Mouse (Mus musculus) megakaryocyte, embryonic 14.5 days (primary cell): ENCODE data around the gene Abcb7. TPM values are rescaled to one million over a fixed set of nuclear protein-coding genes. Genes with fewer than 3 reads are reported as not detected.
"Not testable (repeated sequence)": the region's sequence is repeated elsewhere in the genome, so short reads cannot be mapped to it uniquely, and the experiment has no call there.

Experiments used
- H3K27me3 ChIP-seq: replicated peaks from 2 replicates; pipeline ENCODE3; 2012; ENCODE audit warnings: inconsistent platforms
- H3K36me3 ChIP-seq: replicated peaks from 2 replicates; pipeline ENCODE3; 2012; ENCODE audit warnings: low read length, inconsistent platforms, mixed read lengths
- H3K4me1 ChIP-seq: 2 replicates; pipeline ENCODE4 v1.6.1; 2012; ENCODE audit warnings: inconsistent platforms
- H3K4me3 ChIP-seq: replicated peaks from 2 replicates; pipeline ENCODE3; 2012; ENCODE audit warnings: moderate library complexity, mild to moderate bottlenecking, inconsistent platforms
- H3K9me3 ChIP-seq: 2 replicates; pipeline ENCODE4 v1.6.1; 2012; ENCODE audit warnings: inconsistent platforms
- FLI1 ChIP-seq: IDR thresholded peaks from 2 replicates; pipeline ENCODE4 v1.6.1; 2012; ENCODE audit warnings: low read length, inconsistent platforms, mixed read lengths
- GATA1 ChIP-seq: IDR thresholded peaks from 3 replicates; pipeline ENCODE4 v1.6.1; 2012; ENCODE audit warnings: mixed read lengths, low read length, inconsistent platforms, borderline replicate concordance
- polyA plus RNA-seq: library from polyadenylated mRNA; stranded (reverse); fragments of >175 nt; gene quantifications from 2 replicates; pipeline ENCODE4 v1.2.3, GENCODE M21; 2012; ENCODE audit warnings: low replicate concordance; ENCODE audit not compliant: insufficient read depth

The Abcb7 gene
- polyA plus RNA-seq, 1 experiment: 3.7 TPM

DNA sequence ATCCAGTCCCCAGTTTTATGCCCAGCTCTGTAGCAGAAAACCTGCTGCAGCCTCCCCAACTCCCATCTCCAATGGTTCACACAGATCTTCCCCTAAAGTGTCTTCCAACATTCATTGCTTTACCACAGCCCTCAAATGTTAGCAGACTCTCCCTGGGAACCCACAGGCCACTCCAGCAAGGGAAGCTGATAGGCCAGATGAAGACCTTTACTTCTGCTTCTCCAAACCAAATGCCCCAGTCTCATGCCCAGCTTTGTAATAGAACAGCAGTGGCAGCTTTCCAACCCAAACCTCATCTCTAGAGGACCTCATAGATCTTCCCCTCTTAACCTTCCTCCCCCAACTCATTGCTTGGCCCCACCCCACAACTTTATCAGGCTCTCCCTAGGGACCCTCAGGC lies 54.0 kb downstream of the Abcb7 start:
- no peaks in the 10 kb centered on the region for H3K36me3 ChIP-seq
- TF ChIP-seq GATA1 (no peak), FLI1 (no peak)
- H3K27me3 ChIP-seq: peaks cover 3% of the 10 kb centered on the region
- H3K4me3 ChIP-seq: no peak overlapping the region
- H3K9me3 ChIP-seq: no peaks in the 10 kb centered on the region
- H3K4me1 ChIP-seq: peaks cover 10% of the 10 kb centered on the region

DNA sequence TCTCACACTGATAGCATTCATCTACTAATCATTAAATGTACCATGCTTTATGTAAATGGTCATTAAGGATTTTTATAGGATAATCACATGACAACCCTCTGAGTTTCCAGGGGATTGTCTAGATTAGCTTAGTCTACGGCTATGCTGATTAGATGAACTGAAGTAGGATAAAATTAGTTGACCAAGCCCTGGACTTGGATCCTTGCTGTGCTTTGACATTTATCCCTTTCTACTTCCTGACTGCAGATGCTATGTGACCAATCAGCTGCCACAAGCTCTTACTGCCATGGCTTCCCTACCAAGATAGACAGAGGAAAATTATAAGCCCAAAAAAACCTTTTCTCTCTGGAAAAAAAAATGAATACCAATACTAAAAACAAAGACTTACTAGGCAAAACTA lies 57.8 kb downstream of the Abcb7 start:
- H3K4me1 ChIP-seq: peaks cover 10% of the 10 kb centered on the region
- no peak overlapping the region for H3K4me3 ChIP-seq
- peaks cover 3% of the 10 kb centered on the region for H3K27me3 ChIP-seq
- no peaks in the 10 kb centered on the region for H3K36me3 ChIP-seq
- TF ChIP-seq FLI1 (no peak), GATA1 (no peak)
- H3K9me3 ChIP-seq: no peaks in the 10 kb centered on the region

DNA sequence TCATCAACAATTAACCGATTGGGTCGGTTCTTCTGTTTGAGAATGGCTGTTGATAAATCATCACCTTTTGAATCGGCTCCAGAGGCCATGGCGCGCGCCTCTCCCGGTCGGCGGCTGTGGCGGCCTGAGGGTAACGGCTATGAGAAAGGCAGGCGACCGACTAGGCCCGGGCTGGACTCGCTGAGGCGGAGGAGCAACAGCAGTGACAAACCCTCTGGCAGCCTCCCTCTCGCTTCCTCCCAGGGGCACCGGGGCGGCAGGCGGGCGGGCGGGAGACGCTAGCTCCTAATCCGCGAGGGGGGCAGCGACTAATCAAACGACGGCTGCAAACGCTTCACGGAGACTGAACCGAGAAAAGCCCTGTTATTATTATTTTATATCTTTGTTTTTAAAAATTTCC lies 65.5 kb downstream of the Abcb7 start:
- not testable (repeated sequence) for H3K9me3 ChIP-seq, H3K4me3 ChIP-seq, H3K4me1 ChIP-seq, H3K36me3 ChIP-seq, H3K27me3 ChIP-seq

DNA sequence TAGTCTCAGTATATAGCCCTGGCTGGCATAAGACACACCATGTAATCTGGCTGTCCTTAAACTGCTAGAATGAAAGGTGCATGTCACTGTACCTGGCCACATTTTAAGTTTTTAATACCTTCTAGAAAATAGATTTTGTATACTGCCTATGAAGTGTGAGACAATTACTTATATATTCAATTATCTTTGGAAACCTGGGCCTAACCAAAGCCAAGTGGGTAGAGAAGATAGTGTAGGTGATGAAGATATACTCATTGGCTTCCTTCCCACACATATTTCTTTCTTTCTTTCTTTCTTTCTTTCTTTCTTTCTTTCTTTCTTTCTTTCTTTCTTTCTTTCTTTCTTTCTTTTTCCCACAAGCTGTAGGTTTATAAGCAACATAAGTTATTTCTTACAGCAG lies 121.9 kb downstream of the Abcb7 start:
- H3K27me3 ChIP-seq: peaks cover 1% of the 10 kb centered on the region
- peaks cover 13% of the 10 kb centered on the region for H3K36me3 ChIP-seq
- H3K9me3 ChIP-seq: no peaks in the 10 kb centered on the region
- H3K4me3 ChIP-seq: no peak overlapping the region
- TF ChIP-seq FLI1 (no peak), GATA1 (no peak)
- H3K4me1 ChIP-seq: no peaks in the 10 kb centered on the region

DNA sequence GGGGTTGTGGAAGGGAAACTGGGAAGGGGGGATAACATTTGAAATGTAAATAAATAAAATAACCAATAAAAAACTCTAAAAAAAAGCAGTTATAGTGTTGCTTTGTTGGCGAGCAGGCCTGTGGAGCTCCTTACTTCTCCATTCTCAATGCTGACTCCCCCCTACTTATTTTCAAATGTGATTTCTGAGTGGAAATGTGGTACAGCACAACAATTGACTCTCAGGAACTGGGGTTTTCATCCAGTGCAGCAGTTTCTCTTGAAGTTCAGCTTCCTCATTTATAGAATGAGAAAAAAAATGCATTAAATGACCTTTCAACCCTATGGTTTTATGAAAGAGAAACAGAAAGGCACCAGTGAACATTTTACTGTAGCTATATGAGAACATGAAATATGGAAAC lies 133.8 kb downstream of the Abcb7 start:
- H3K36me3 ChIP-seq: peaks cover 5% of the 10 kb centered on the region
- no peak overlapping the region for H3K4me3 ChIP-seq
- TF ChIP-seq FLI1: no peak
- TF ChIP-seq GATA1: no peak
- no peaks in the 10 kb centered on the region for H3K4me1 ChIP-seq
- H3K27me3 ChIP-seq: no peaks in the 10 kb centered on the region
- no peaks in the 10 kb centered on the region for H3K9me3 ChIP-seq

DNA sequence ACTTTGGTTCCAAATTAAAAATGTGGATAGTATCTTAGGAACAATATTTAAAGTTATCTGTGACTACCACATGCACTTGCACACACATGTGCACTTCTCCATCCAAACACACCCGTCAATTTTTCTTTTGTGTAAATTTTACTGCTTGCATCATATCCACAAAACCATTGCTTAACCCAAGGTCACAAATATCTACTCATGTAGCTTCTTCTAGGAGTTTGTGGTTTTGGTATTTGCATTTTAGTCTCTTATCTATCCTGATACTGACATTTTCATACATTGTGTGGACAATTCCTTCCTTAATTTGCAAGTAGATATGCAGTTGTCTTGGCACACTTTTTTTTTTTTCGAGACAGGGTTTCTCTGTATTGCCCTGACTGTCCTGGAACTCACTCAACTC lies 149.3 kb downstream of the Abcb7 start:
- H3K9me3 ChIP-seq: no peaks in the 10 kb centered on the region
- H3K4me1 ChIP-seq: no peaks in the 10 kb centered on the region; the same call in 1 of the 2 replicates
- no peaks in the 10 kb centered on the region for H3K36me3 ChIP-seq
- no peaks in the 10 kb centered on the region for H3K27me3 ChIP-seq
- no peak overlapping the region for H3K4me3 ChIP-seq
- no peak for TF ChIP-seq FLI1
- TF ChIP-seq GATA1: no peak

DNA sequence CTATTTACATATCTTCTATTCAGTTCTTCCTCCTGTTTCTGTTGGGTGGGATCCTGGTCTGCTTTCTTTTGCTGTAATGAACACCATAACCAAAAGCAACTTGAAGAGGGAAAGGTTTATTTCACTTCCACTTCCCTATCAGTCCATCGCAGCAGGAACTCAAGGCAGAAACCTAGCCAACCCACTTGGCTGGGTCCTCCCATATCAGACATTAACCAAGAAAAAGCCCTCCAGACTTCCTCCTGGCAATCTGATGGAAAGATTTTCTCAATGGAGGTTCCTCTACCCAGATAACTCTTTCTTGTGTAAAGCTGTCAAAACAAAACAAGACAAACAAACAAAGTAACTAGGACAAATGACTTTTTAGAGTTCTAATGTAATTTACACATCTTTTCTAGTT lies 151.2 kb downstream of the Abcb7 start:
- no peaks in the 10 kb centered on the region for H3K27me3 ChIP-seq
- H3K36me3 ChIP-seq: no peaks in the 10 kb centered on the region
- TF ChIP-seq GATA1: no peak
- no peak for TF ChIP-seq FLI1
- no peaks in the 10 kb centered on the region for H3K9me3 ChIP-seq
- no peaks in the 10 kb centered on the region; the same call in 1 of the 2 replicates for H3K4me1 ChIP-seq
- H3K4me3 ChIP-seq: no peak overlapping the region

DNA sequence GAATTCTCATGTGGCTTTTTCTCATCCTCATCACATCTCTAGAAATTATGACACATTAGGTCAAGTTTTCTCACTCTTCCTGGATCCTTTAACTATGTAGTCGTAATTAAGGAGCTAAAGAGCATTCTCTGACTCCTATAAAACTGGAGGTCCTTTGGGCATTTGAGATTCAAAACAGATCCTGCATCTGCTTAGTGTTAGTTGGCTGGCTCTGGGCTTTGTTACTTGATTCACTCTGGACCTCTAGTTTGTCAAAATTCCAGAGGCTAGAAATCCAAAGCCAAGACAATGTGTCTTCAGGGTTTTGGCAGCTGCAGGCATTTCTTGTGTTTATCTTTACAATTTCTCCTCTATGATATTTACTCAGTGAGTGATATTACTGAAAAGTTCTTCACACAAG lies 157.1 kb downstream of the Abcb7 start:
- Histone ChIP-seq H3K9me3 (no peaks in the 10 kb centered on the region), H3K27me3 (no peaks in the 10 kb centered on the region), H3K4me1 (no peaks in the 10 kb centered on the region), H3K4me3 (no peak overlapping the region), H3K36me3 (no peaks in the 10 kb centered on the region)
- TF ChIP-seq GATA1 (no peak), FLI1 (no peak)

Other genes with a start within 250 kb of the Abcb7 start
- 0.04 TPM in 1 of 2 replicates, not detected in the other for gene Nexmif, start 212.7 kb downstream of the Abcb7 start, polyA plus RNA-seq
- gene Uprt, start 69.0 kb upstream of the Abcb7 start, polyA plus RNA-seq: 0.09 TPM in 1 of 2 replicates, not detected in the other